Mouse (Mus musculus) adrenal gland, adult (tissue): Measurements from ENCODE around the gene Gm5965.
"Not testable (repeated sequence)": the region's sequence is repeated elsewhere in the genome, so short reads cannot be mapped to it uniquely, and the experiment has no call there.

Experiments used
- DNase-seq, 2 experiments: peaks; one replicate each; pipeline ENCODE4 v3.0.0; 2022 to 2023; ENCODE audit warnings: low spot score in 1 of 2; ENCODE audit not compliant: inconsistent age in 2 of 2

Gm5965 gene

GRCm38 (mm10) chr16:88777596-88777995 lies at the start of gene Gm5965:
Gene Gm5965, plus strand, starts transcription at chr16:88777896.
- DNase-seq: no peak

GRCm38 (mm10) chr16:88728812-88729275 lies 48.9 kb upstream of the Gm5965 start, which contains the start of gene Krtap13-1:
Gene Krtap13-1, plus strand, starts transcription at chr16:88728862.
- no peak for DNase-seq

- no peak for DNase-seq
These were observed 42.3 kb upstream of the Gm5965 start for GRCm38 (mm10) chr16:88735391-88735790.

DNA sequence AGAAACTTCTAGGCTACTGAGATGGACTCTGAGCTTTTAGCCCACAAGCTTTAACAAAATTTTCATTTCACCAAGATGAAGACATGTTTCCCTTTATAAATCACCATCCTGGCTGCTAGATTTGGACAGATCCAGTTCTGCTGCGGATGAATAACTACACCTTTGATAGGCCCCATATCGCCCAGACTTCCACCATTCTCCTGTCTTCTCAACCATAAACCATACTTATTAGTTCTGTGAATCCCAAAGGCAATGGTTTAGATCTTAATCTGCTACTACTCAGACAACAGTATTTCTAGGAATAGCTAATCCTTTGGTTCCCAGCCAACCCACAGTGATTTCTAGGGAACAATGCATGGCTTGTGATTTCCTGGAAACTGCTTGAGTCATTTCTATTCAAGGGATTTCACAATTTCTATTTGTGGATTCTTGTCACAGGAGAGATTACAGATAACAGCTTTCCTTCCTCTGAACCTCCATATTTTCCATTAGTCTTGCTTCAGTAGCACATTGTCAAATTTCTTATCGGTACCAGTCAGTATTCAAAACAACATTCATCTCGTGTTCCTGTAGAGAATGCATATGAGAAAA lies 32.9 kb upstream of the Gm5965 start:
- peak in 1 of 2 experiments; percentile 58 for DNase-seq

DNA sequence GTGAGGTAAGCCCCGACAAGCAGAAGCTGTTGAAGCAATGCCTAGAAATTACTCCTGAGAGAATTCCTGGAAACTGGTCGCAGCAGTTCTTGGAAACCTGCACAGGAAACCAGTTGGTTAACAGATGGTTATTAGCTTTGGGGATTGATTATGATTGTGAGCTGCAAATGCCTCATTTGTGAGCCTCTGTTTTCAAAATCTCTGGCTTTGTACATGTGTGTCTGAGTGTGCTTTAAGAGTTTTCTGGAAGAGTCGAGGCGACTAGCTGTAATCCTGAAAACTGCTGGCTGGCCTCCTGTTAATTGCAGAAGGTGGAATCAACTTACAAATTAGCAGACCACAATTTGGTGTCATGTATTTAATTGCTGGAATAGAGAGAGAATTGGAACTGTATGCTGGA lies 29.8 kb upstream of the Gm5965 start:
- DNase-seq: no peak

DNA sequence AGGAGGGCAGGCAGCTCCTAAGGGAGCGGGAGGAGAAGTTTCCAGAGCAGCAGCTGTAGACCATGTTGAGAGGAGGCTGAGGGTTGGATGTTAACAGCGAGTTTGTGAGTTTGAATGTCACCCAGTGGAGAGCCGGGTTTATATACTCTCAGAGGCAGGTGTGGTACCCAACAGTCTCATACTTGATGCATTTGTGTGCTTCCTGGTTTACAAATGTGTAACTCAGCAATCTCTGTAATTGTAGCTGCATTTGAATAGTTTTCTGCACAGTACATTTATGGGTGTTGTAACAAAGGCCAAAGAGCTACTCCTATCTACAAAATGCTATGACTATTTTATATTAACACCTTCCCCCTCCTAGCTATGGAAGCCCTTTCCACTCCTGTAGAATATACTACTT lies 26.2 kb upstream of the Gm5965 start, which contains the start of gene Krtap13:
TSS of gene Krtap13 (minus strand) at position 101 of the 400 bp plus-strand sequence.
- DNase-seq: not testable (repeated sequence)

DNA sequence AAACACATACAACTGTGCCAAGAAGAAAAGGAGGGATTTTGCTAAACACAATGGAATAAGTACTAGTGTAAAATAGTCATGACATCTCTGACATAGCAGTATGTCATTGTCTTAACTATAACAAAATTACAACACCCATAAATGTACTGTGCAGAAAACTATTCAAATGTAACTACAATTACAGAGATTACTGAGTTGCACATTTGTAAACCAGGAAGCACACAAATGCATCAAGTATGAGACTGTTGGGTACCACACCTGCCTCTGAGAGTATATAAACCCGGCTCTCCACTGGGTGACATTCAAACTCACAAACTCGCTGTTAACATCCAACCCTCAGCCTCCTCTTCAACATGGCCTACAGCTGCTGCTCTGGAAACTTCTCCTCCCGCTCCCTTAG lies 19.1 kb upstream of the Gm5965 start, which contains the start of gene 2310034C09Rik:
TSS of gene 2310034C09Rik (plus strand) at position 301 of the 400 bp plus-strand sequence.
- DNase-seq: not testable (repeated sequence)

DNA sequence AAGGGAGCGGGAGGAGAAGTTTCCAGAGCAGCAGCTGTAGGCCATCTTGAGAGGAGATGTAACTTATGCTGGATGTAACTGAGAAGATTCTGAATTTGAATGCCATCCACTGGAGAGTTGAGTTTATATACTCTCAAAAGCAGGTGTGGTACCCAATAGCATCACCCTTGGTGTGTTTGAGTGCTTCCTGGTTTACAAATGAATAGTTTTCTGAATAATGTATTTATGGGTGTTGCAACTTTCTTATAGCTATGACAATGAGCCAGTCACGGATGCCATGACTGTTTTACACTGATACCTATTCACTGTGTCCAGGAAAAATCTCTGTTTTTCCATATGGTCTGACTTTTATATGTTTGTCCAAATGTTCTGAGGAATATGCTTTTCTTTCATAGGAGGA lies 3.6 kb upstream of the Gm5965 start, which contains the start of gene 2310057N15Rik:
TSS of gene 2310057N15Rik (minus strand) at position 101 of the 400 bp plus-strand sequence.
- no peak for DNase-seq

DNA sequence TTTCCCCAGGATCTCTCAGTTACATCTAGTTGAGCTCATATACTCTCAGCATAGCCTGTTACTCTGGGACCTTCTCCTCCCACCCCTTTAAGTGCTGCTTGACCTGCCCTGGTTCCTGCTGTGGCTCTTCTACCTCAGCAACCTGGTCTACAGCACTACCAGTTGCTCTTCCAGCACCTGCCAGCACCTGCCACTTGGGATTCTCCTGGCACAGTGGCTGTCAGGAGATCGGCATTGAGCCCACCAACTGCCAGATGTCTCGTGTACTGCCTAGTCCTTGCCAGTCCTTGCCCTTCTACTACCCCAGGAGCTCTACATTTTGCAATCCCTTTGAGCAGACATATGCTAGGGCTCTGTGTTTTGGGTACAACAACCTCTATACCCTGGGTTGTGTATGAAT lies 9.1 kb downstream of the Gm5965 start:
- DNase-seq: no peak

DNA sequence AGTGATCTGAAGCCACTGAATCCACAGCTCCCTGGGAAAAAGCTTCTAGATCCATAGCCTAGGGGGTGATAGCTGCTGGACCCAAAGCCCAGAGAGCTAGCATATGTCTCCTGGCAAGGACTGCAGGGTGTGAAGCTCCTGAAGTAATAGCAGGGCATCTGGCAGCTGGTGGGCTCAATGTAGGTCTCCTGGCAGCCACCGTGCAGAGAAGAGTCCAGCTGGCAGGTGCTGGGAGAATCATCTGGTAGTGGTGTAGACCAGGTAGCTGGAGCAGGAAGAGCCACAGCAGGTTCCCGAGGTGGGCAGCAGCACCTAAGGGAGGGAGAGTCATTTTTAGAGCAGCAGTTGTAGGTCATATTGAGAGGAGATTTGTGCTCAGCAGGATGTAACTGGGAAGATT lies 34.1 kb downstream of the Gm5965 start, which contains the start of gene Gm20741:
TSS of gene Gm20741 (minus strand) at position 394 of the 400 bp plus-strand sequence.
- no peak for DNase-seq

DNA sequence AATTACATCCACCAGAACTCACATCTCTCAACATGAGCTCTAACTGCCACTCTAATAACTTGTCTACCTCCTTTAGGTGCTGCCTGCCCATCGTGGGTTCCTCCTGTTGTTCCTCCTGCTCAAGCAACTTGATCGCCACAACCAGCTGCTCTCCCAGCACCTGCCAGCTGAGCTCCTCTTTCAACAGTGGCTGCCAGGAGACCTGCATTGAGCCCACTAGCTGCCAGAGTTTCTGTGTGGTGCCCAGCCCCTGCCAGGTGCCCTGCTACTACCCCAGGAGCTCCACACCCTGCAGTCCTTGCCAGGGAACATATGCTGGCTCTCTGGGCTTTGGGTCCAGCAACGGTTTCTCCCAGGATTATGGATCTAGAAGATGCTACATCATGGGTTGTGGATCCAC lies 42.4 kb downstream of the Gm5965 start, which contains the start of gene Krtap15:
TSS of gene Krtap15 (plus strand) at position 150 of the 400 bp plus-strand sequence.
- DNase-seq: no peak

- DNase-seq: peak in 1 of 2 experiments; percentile 52
These were observed 46.0 kb downstream of the Gm5965 start for GRCm38 (mm10) chr16:88823736-88824135.

- DNase-seq: no peak
These were observed 48.5 kb downstream of the Gm5965 start, which contains the start of gene Krtap14 for GRCm38 (mm10) chr16:88826095-88826652. Gene Krtap14, minus strand, starts transcription at chr16:88826145.

GRCm38 (mm10) chr16:88826978-88827377 lies 49.3 kb downstream of the Gm5965 start:
- no peak for DNase-seq
